Mouse (Mus musculus): ENCODE data around the gene Optc.

Optc gene

GRCm38 (mm10) chr1:133920401-133920800, 12.6 kb upstream of the Optc start:
- in situ Hi-C loops (cut with MboI; ENCODE audit: unreplicated experiment in 2 of 2): no loop called here

- in situ Hi-C loops (cut with MboI; ENCODE audit: unreplicated experiment in 2 of 2): no loop called here
Observed at GRCm38 (mm10) chr1:133918088-133918470, 10.3 kb upstream of the Optc start.

GRCm38 (mm10) chr1:133917456-133918087, 9.8 kb upstream of the Optc start:
- in situ Hi-C loops (cut with MboI; ENCODE audit: unreplicated experiment in 2 of 2): no loop called here

- in situ Hi-C loops (cut with MboI; ENCODE audit: unreplicated experiment in 2 of 2): no loop called here
Observed at GRCm38 (mm10) chr1:133915723-133916355, 8.0 kb upstream of the Optc start.

- in situ Hi-C loops (cut with MboI; ENCODE audit: unreplicated experiment in 2 of 2): no loop called here
Observed at GRCm38 (mm10) chr1:133915115-133915514, 7.3 kb upstream of the Optc start.

- in situ Hi-C loops (cut with MboI; ENCODE audit: unreplicated experiment in 2 of 2): loop anchor here (5.0 kb wide), 2 partner anchors 134 to 209 kb away; no protein-coding TSS in a partner anchor
Observed at GRCm38 (mm10) chr1:133913018-133913417, 5.2 kb upstream of the Optc start.

GRCm38 (mm10) chr1:133911456-133911855, 3.7 kb upstream of the Optc start:
- in situ Hi-C loops (cut with MboI; ENCODE audit: unreplicated experiment in 2 of 2): loop anchor here (5.0 kb wide), 2 partner anchors 136 to 211 kb away; no protein-coding TSS in a partner anchor

- in situ Hi-C loops (cut with MboI; ENCODE audit: unreplicated experiment in 2 of 2): loop anchor here (5.0 kb wide), 2 partner anchors 136 to 211 kb away; no protein-coding TSS in a partner anchor
Observed at GRCm38 (mm10) chr1:133911008-133911407, 3.2 kb upstream of the Optc start.

DNA sequence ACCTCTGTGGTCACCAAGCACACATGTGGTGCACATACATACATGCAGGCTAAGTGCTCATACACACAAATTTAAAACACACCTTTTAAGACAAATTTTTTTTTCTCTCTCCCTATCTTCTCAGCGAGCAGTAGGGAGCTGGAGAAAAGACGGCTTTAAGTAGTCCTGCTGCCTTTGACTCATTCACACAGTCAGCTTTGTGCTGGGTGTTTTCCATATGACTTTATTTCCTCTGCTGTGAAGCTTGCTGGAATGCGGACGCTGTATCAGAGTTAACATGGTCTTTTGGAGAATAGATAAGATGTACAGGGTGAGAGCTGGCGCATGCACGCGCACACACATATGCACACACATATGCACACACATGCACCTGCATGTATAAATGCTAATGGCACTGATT, 2.3 kb upstream of the Optc start:
- in situ Hi-C loops (cut with MboI; ENCODE audit: unreplicated experiment in 2 of 2): loop anchor here (5.0 kb wide), 2 partner anchors 137 to 212 kb away; no protein-coding TSS in a partner anchor

DNA sequence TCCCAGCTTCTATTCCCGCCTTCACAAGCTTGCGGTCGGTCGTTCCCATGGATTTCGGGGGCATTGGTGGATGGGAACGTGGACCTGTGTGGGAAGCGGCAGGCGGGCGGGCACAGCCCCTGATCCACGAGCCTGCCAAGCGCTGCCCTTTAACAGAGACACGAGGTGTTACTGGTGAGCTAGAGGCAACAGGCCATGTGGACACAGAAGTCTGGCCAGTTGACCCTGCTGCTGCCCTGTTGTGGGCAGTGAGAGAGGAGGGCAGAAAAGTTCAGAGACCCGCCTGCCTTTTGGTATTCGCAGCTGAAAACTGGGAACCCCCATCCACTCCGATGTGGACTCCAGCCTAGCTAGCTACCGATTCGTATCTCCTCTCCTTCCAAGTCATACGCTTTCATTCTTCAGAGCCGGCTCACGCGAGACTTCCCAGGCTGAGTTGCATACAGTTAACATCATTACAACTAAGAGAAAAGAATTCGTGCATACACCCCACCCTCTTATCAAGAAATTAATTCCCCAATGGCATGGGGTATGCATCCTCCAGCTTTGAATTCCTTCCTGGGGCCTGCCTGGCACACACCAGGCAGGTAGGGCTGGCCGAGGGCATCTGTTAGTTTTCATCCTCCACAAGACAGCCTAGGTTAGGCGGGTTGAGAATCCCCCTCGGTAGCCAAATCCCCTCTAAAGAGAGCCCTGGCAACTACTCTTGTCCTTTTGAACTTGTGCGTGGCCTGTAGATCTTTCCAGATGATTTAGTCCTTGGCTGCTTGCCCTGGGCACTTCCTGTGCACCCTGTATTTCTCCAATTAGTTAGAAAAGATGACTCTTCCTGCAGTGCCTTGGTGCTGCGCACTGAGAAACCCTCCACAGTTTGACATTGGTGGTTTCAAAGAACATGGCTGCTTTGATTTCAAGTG, 1.1 kb upstream of the Optc start:
- in situ Hi-C loops (cut with MboI; ENCODE audit: unreplicated experiment in 2 of 2): loop anchor here in 1 of 2 experiments (10.0 kb wide), 1 partner anchor 594 kb away; no protein-coding TSS in a partner anchor

GRCm38 (mm10) chr1:133906420-133906819, 1.4 kb downstream of the Optc start:
- in situ Hi-C loops (cut with MboI; ENCODE audit: unreplicated experiment in 2 of 2): loop anchor here in 1 of 2 experiments (10.0 kb wide), 1 partner anchor 592 kb away; no protein-coding TSS in a partner anchor

DNA sequence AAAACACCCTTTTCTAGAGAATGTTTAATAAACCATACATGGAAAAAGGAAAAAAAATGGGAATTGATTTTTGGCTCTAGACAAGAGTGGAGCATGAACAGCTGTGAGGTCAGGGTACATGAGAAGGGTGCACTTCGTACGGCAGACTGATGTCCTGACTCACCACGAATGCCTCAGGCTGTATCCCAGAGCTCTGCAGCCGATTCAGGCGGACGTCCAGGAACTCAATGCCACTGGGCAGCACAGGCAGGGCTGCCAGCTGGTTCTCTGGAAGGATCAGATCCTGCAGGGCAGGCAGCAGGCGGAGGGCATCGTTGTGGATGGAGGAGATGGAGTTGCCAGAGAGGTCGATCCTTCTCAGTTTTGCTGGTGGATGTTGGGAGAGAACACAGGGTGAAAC, 7.0 kb downstream of the Optc start:
- in situ Hi-C loops (cut with MboI; ENCODE audit: unreplicated experiment in 2 of 2): loop anchor here in 1 of 2 experiments (5.0 to 10.0 kb wide), 2 partner anchors 519 to 586 kb away; no protein-coding TSS in a partner anchor

DNA sequence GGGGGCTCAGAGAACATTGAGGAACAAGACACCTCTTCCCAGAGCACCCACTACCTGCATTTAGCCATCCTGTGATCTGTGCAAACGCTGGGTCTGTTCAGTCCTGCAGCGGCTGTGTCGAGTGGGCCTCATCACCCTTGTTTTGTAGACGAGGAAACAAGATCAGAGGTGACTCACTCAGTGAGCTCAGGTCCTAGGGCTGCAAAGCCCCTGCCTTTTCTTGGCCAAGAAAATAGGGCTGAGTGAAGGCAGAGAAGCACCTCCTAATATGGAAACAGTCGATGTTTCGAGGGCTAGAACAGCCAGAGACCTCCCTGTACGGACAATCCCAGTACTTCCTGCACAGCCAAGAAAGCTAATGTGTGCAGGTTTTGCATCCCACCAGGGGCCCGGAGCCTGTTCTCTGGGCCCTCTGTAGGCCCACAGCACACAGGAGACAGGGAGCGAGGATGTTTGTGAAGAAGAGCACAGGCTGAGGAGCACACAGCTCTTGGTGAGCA, 8.7 kb downstream of the Optc start:
- in situ Hi-C loops (cut with MboI; ENCODE audit: unreplicated experiment in 2 of 2): loop anchor here (5.0 to 25.0 kb wide), 3 partner anchors 264 to 517 kb away; partner anchors contain the start of gene Snrpe (in 1 of the 2)

- in situ Hi-C loops (cut with MboI; ENCODE audit: unreplicated experiment in 2 of 2): loop anchor here (5.0 to 25.0 kb wide), 3 partner anchors 262 to 515 kb away; partner anchors contain the start of gene Snrpe (in 1 of the 2)
Observed at GRCm38 (mm10) chr1:133897293-133897692, 10.5 kb downstream of the Optc start.

DNA sequence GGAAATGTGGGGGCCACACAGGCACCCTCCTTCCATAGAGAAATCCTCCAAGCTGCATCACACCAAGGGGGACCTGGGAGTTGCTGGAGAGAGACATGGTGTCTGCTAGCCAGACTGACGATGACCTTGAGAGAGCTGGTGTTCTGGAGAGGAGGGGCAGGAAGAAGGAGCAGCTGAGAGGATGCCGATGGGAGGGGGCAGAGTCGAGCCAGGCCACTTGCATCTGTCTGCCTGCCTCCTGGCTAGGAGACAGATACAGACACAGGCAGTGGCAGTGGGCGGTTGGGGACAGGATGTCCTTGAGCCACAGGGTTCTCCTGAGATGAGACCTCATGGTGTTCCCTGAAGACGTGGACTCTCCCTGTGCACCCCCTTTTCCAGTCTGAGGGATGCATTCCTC, 16.3 kb downstream of the Optc start:
- in situ Hi-C loops (cut with MboI; ENCODE audit: unreplicated experiment in 2 of 2): loop anchor here (5.0 to 25.0 kb wide), 3 partner anchors 154 to 279 kb away; partner anchors contain the start of gene Snrpe (in 1 of the 2)

DNA sequence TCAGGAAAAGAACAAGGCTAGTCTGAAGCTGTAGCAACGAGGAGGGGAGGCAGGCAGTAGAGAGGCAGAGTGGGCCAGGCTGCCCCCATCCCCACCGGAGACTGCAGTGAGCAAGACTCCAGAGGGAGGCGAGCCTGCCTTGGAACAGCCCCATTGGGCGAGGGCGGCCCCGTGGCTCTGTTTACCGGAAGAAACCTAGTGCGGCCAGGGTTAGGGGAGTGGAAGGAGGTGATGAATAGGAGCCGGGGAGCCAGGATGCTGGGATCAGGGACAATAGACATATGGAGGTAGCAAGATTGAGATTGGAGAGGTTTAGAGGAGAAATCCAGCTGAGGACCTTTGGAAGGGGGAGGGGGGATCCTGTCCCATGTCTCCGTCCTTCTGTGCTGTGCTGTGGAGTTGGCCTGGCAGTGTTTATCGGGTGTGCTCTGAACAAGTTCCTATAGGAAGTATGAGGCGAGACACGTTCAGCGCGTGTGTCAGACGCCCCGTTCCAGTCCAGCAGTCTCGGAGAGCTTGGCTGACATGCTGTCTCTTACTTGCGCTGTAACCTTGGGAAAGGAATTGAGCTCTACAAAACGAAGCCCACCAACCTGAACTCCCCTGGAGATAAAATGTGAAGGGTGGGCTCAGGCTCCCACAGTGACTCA, 17.7 kb downstream of the Optc start:
- in situ Hi-C loops (cut with MboI; ENCODE audit: unreplicated experiment in 2 of 2): loop anchor here (5.0 to 25.0 kb wide), 3 partner anchors 153 to 278 kb away; partner anchors contain the start of gene Snrpe (in 1 of the 2)

DNA sequence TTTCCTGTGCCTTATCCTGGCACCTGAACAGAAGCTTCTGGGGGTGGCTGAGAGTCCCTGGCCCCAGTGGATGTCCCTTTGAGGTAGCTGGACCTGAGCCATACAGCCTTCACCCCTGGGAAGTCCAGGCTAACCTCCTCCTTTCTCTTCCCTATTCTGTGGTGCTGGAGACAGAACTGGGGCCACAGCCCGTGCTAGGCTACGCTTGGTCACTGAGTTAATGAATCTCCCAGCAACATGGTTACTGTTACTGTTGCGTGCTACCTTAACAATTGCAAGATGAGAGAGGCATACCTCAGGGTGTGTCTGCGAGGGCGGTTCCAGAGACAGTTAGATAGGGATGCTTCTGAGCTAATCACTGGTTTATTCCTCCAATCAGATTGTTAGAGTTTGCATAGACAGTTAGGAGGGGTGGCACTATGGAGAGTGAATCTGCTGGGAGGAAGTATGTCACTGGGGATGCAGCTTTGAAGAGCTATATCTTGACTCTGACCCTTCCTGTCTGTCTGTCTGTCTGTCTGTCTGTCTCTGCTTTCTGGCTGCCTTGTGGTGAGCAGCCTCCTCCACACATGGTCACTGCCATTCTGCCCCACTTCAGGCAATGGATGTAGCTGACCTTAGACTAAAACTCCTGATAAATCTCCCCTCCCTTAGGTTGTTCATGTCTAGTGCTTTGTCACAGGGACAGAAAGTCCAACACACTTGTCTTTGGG, 20.1 kb downstream of the Optc start:
- in situ Hi-C loops (cut with MboI; ENCODE audit: unreplicated experiment in 2 of 2): loop anchor here in 1 of 2 experiments (25.0 kb wide), 1 partner anchor 275 kb away; the partner anchor contains the start of gene Snrpe

DNA sequence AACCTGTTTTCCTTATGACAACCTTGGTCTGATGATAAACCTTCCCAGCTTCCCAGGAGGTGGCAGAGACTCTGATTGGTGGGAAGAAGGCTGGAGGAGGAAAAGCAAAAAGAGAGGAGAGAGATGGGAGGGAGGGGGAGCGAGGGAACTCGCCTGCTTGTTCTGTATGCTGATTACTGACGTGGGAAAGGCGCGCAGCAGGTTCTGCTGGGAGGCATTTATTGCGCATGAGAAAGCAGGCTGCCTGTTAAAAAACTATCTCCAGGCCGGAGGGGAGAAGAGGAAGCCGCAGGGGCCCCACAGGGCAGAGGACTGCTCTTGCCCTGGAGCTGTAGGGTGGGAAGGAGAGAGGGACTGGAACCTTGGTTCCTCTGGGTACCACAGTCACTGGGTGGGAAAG, 20.8 kb downstream of the Optc start:
- in situ Hi-C loops (cut with MboI; ENCODE audit: unreplicated experiment in 2 of 2): loop anchor here in 1 of 2 experiments (25.0 kb wide), 1 partner anchor 275 kb away; the partner anchor contains the start of gene Snrpe

- in situ Hi-C loops (cut with MboI; ENCODE audit: unreplicated experiment in 2 of 2): loop anchor here in 1 of 2 experiments (25.0 kb wide), 1 partner anchor 274 kb away; the partner anchor contains the start of gene Snrpe
Observed at GRCm38 (mm10) chr1:133886431-133886830, 21.4 kb downstream of the Optc start.

Measured in v-Abl transformed pro-B cells (cell line).